Mouse (Mus musculus) heart, adult 9 months (tissue): ENCODE results near the gene Olfr684.
A peak's percentile ranks its signal among the peaks of the same experiment; 100 is the strongest.

Source experiments
- DNase-seq, 2 experiments: peaks; one replicate each; pipeline ENCODE4 v3.0.0; 2022; ENCODE audit warnings: low spot score in 2 of 2

The Olfr684 gene

GRCm38 (mm10) chr7:105163553-105163952, at the start of gene Olfr684:
Gene Olfr684, minus strand, starts transcription at chr7:105163653.
- no peak for DNase-seq

- DNase-seq: no peak
These were observed 43.9 kb upstream of the Olfr684 start, which contains the start of gene Olfr686 for GRCm38 (mm10) chr7:105207385-105207784. Gene Olfr686, minus strand, starts transcription at chr7:105207485.

GRCm38 (mm10) chr7:105185912-105186311, 22.5 kb upstream of the Olfr684 start, which contains the start of gene Olfr685:
Gene Olfr685, minus strand, starts transcription at chr7:105186012.
- DNase-seq: no peak

GRCm38 (mm10) chr7:105170773-105171172, 7.3 kb upstream of the Olfr684 start:
- peak; percentile 1 to 6 for DNase-seq

- DNase-seq: no peak
These were observed 16.5 kb downstream of the Olfr684 start, which contains the start of gene Olfr683 for GRCm38 (mm10) chr7:105146912-105147311. Gene Olfr683, minus strand, starts transcription at chr7:105147012.

GRCm38 (mm10) chr7:105141275-105141674, 22.2 kb downstream of the Olfr684 start:
- no peak for DNase-seq

GRCm38 (mm10) chr7:105116536-105116935, 46.9 kb downstream of the Olfr684 start, which contains the start of gene Olfr681:
Gene Olfr681, plus strand, starts transcription at chr7:105116836.
- no peak for DNase-seq
